Mouse (Mus musculus): ENCODE measurements at regions not wholly inside any gene's neighbourhood (a gene's known extent, or its start where the extent isn't known, plus 50 kb on each side); places are given as distances from the start of the nearest gene placed in this dataset.

- TF ChIP-seq CTCF (IDR thresholded peaks at IDR 0.05; ENCODE audit: extremely low read depth, insufficient read depth, insufficient read length, insufficient replicate concordance), result no peak
- no peak for TF ChIP-seq POLR2A (IDR thresholded peaks at IDR 0.05; ENCODE audit: low read depth, low read length)
These were observed 114.7 kb upstream of the Max start for GRCm38 (mm10) chr12:77076678-77077077.
